Mouse (Mus musculus) heart, embryonic 10.5 days (tissue): ENCODE results near the gene Nkx6-2. TPM values are rescaled to one million over a fixed set of nuclear protein-coding genes. Genes with fewer than 3 reads are reported as not detected.

Experiments used
- DNase-seq: peaks from one replicate; pipeline ENCODE4 v3.0.0-alpha.2; 2017; ENCODE audit warnings: low spot score
- H3K27ac ChIP-seq: fragments of 300-500 bp; sonication (generic); 2 replicates; pipeline ENCODE4 v1.5.1; 2016; ENCODE audit warnings: mild to moderate bottlenecking
- H3K27me3 ChIP-seq: fragments of 300-500 bp; sonication (generic); 2 replicates; pipeline ENCODE4 v1.6.1; 2016; ENCODE audit warnings: mild to moderate bottlenecking; ENCODE audit not compliant: poor library complexity, insufficient read depth, severe bottlenecking
- H3K36me3 ChIP-seq: fragments of 300-500 bp; sonication (generic); 2 replicates; pipeline ENCODE4 v1.6.1; 2016; ENCODE audit warnings: mild to moderate bottlenecking, moderate library complexity
- H3K4me1 ChIP-seq: fragments of 300-500 bp; sonication (generic); 2 replicates; pipeline ENCODE4 v1.6.1; 2016; ENCODE audit warnings: mild to moderate bottlenecking
- H3K4me3 ChIP-seq: fragments of 300-500 bp; sonication (generic); 2 replicates; pipeline ENCODE4 v1.5.1; 2016; ENCODE audit warnings: mild to moderate bottlenecking, moderate library complexity
- H3K9me3 ChIP-seq: fragments of 300-500 bp; sonication (generic); 2 replicates; pipeline ENCODE4 v1.6.1; 2016; ENCODE audit warnings: mild to moderate bottlenecking, moderate library complexity
- WGBS: fragments of 180-500 bp; shearing (Covaris S2); methylation state at CpG from one replicate; pipeline ENCODE4 v1.1.7; 2016; 5-methylcytosine and 5-hydroxymethylcytosine counted together
- polyA plus RNA-seq: library from polyadenylated mRNA; unstranded; fragments of >200 nt; fragmentation: Nextera tagmentation; extraction: Ambion mirVana; gene quantifications from 2 replicates; pipeline ENCODE4 v1.2.1, GENCODE M21; 2016

Gene Nkx6-2
- polyA plus RNA-seq, 1 experiment from 2014 or later, result 1.2 TPM

GRCm38 (mm10) chr7:139556746-139557526 lies 25.7 kb downstream of the Nkx6-2 start:
- Histone ChIP-seq H3K9me3 (no peaks in the 10 kb centered on the region), H3K4me1 (peaks cover 9% of the 10 kb centered on the region; the same call in 1 of the 2 replicates), H3K27ac (no peak overlapping the region), H3K27me3 (no peaks in the 10 kb centered on the region), H3K4me3 (no peak overlapping the region), H3K36me3 (peaks cover 42% of the 10 kb centered on the region)
- DNase-seq, result no peak
- WGBS, result 48% methylated on average over 10 of the region's 10 CpGs

- 67% methylated on average over 5 of the region's 5 CpGs for WGBS
- H3K27me3 ChIP-seq, result no peaks in the 10 kb centered on the region
Observed at GRCm38 (mm10) chr7:139556331-139556730, 26.3 kb downstream of the Nkx6-2 start.

GRCm38 (mm10) chr7:139551519-139551918 lies 31.1 kb downstream of the Nkx6-2 start:
- Histone ChIP-seq H3K27ac (no peak overlapping the region), H3K4me1 (peaks cover 2% of the 10 kb centered on the region; the same call in 1 of the 2 replicates), H3K9me3 (no peaks in the 10 kb centered on the region), H3K36me3 (peaks cover 15% of the 10 kb centered on the region; the same call in 1 of the 2 replicates), H3K4me3 (no peak overlapping the region), H3K27me3 (0 out of 2 replicates have a peak, but pooled peaks cover 7% of the 10 kb centered on the region)
- 80% methylated on average over 2 of the region's 2 CpGs for WGBS
- no peak for DNase-seq

More at GRCm38 (mm10) chr7:139556331-139556730, 26.3 kb downstream of the Nkx6-2 start:
- no peak overlapping the region for H3K4me3 ChIP-seq
- peaks cover 39% of the 10 kb centered on the region for H3K36me3 ChIP-seq
- H3K9me3 ChIP-seq, result no peaks in the 10 kb centered on the region
- H3K4me1 ChIP-seq, result peaks cover 9% of the 10 kb centered on the region; the same call in 1 of the 2 replicates
- DNase-seq, result no peak
- no peak overlapping the region for H3K27ac ChIP-seq

- WGBS, result 75% methylated on average over 3 of the region's 3 CpGs
Observed at GRCm38 (mm10) chr7:139550086-139550783, 32.4 kb downstream of the Nkx6-2 start.

GRCm38 (mm10) chr7:139547325-139547724 lies 35.3 kb downstream of the Nkx6-2 start:
- 0 out of 2 replicates have a peak, but pooled peaks cover 7% of the 10 kb centered on the region for H3K27me3 ChIP-seq
- no peaks in the 10 kb centered on the region for H3K9me3 ChIP-seq
- no peak for DNase-seq
- peaks cover 13% of the 10 kb centered on the region for H3K4me1 ChIP-seq
- no peak overlapping the region for H3K27ac ChIP-seq
- WGBS, result 81% methylated on average over 2 of the region's 2 CpGs
- H3K36me3 ChIP-seq, result peaks cover 27% of the 10 kb centered on the region
- no peak overlapping the region for H3K4me3 ChIP-seq

More at GRCm38 (mm10) chr7:139550086-139550783, 32.4 kb downstream of the Nkx6-2 start:
- no peak for DNase-seq
- Histone ChIP-seq H3K27ac (no peak overlapping the region), H3K36me3 (peaks cover 15% of the 10 kb centered on the region; the same call in 1 of the 2 replicates), H3K9me3 (no peaks in the 10 kb centered on the region), H3K4me3 (no peak overlapping the region), H3K4me1 (peaks cover 8% of the 10 kb centered on the region), H3K27me3 (0 out of 2 replicates have a peak, but pooled peaks cover 7% of the 10 kb centered on the region)

GRCm38 (mm10) chr7:139544706-139545625 lies 37.6 kb downstream of the Nkx6-2 start:
- Histone ChIP-seq H3K27me3 (0 out of 2 replicates have a peak, but pooled peaks cover 7% of the 10 kb centered on the region), H3K9me3 (no peaks in the 10 kb centered on the region), H3K4me1 (peaks cover 13% of the 10 kb centered on the region), H3K4me3 (no peak overlapping the region), H3K36me3 (peaks cover 30% of the 10 kb centered on the region), H3K27ac (no peak overlapping the region)
- no peak for DNase-seq
- 83% methylated on average over 12 of the region's 12 CpGs for WGBS

GRCm38 (mm10) chr7:139541422-139541821 lies 41.2 kb downstream of the Nkx6-2 start:
- Histone ChIP-seq H3K4me3 (no peak overlapping the region), H3K27me3 (no peaks in the 10 kb centered on the region), H3K36me3 (peaks cover 57% of the 10 kb centered on the region), H3K27ac (no peak overlapping the region), H3K9me3 (no peaks in the 10 kb centered on the region), H3K4me1 (peaks cover 13% of the 10 kb centered on the region)
- WGBS, result 83% methylated on average over 6 of the region's 6 CpGs
- no peak for DNase-seq

GRCm38 (mm10) chr7:139540601-139541000 lies 42.0 kb downstream of the Nkx6-2 start:
- 62% methylated on average over 1 of the region's 1 CpGs for WGBS
- peaks cover 2% of the 10 kb centered on the region; the same call in 1 of the 2 replicates for H3K27me3 ChIP-seq
- no peak overlapping the region for H3K4me3 ChIP-seq
- no peak overlapping the region for H3K27ac ChIP-seq
- DNase-seq, result no peak
- H3K4me1 ChIP-seq, result peaks cover 9% of the 10 kb centered on the region
- peaks cover 65% of the 10 kb centered on the region for H3K36me3 ChIP-seq
- no peaks in the 10 kb centered on the region for H3K9me3 ChIP-seq

GRCm38 (mm10) chr7:139538541-139538940 lies 44.1 kb downstream of the Nkx6-2 start:
- Histone ChIP-seq H3K27ac (no peak overlapping the region), H3K27me3 (peaks cover 4% of the 10 kb centered on the region; the same call in 1 of the 2 replicates), H3K4me3 (no peak overlapping the region), H3K36me3 (peaks cover 70% of the 10 kb centered on the region), H3K4me1 (no peaks in the 10 kb centered on the region), H3K9me3 (no peaks in the 10 kb centered on the region)
- DNase-seq, result no peak
- 84% methylated on average over 2 of the region's 2 CpGs for WGBS

GRCm38 (mm10) chr7:139537831-139538230 lies 44.8 kb downstream of the Nkx6-2 start:
- DNase-seq, result no peak
- Histone ChIP-seq H3K27me3 (peaks cover 6% of the 10 kb centered on the region), H3K36me3 (peaks cover 68% of the 10 kb centered on the region), H3K27ac (no peak overlapping the region), H3K4me3 (no peak overlapping the region), H3K9me3 (no peaks in the 10 kb centered on the region), H3K4me1 (no peaks in the 10 kb centered on the region)
- 92% methylated on average over 9 of the region's 9 CpGs for WGBS

GRCm38 (mm10) chr7:139536831-139537230 lies 45.8 kb downstream of the Nkx6-2 start:
- Histone ChIP-seq H3K4me3 (no peak overlapping the region), H3K27me3 (peaks cover 10% of the 10 kb centered on the region), H3K9me3 (no peaks in the 10 kb centered on the region), H3K27ac (no peak overlapping the region), H3K4me1 (no peaks in the 10 kb centered on the region), H3K36me3 (peaks cover 70% of the 10 kb centered on the region)
- WGBS, result 90% methylated on average over 2 of the region's 2 CpGs
- no peak for DNase-seq

- peaks cover 70% of the 10 kb centered on the region for H3K36me3 ChIP-seq
- 80% methylated on average over 5 of the region's 5 CpGs for WGBS
- no peak overlapping the region for H3K27ac ChIP-seq
- no peaks in the 10 kb centered on the region for H3K9me3 ChIP-seq
- DNase-seq, result no peak
- H3K27me3 ChIP-seq, result peaks cover 10% of the 10 kb centered on the region
- no peaks in the 10 kb centered on the region for H3K4me1 ChIP-seq
- no peak overlapping the region for H3K4me3 ChIP-seq
Observed at GRCm38 (mm10) chr7:139536331-139536730, 46.3 kb downstream of the Nkx6-2 start.
